Mouse (Mus musculus): ENCODE data around the gene Pcsk2. TPM values are rescaled to one million over a fixed set of nuclear protein-coding genes. Genes with fewer than 3 reads are reported as not detected.

The Pcsk2 gene
- polyA plus RNA-seq, 1 experiment from 2014 or later = 0.03 TPM

- Histone ChIP-seq H3K4me1 (replicated peaks) (no peaks in the 10 kb centered on the region), H3K9me3 (replicated peaks) (no peaks in the 10 kb centered on the region), H3K27me3 (no peaks in the 10 kb centered on the region), H3K36me3 (no peaks in the 10 kb centered on the region), H3K4me2 (no peak overlapping the region), H3K9ac (no peak overlapping the region), H3K27ac (no peak overlapping the region), H3K4me3 (replicated peaks) (no peak overlapping the region)
- DNase-seq = no peak
- no peak for ATAC-seq (ENCODE audit: low read depth)
- 70% methylated on average over 3 of the region's 3 CpGs for WGBS (ENCODE audit: insufficient replicate concordance)
Observed at GRCm38 (mm10) chr2:143702931-143703344, 157.0 kb downstream of the Pcsk2 start.

GRCm38 (mm10) chr2:143708205-143708604, 162.2 kb downstream of the Pcsk2 start:
- H3K27ac ChIP-seq = no peak overlapping the region
- no peaks in the 10 kb centered on the region for H3K9me3 ChIP-seq (replicated peaks)
- H3K4me1 ChIP-seq (replicated peaks) = no peaks in the 10 kb centered on the region
- ATAC-seq (ENCODE audit: low read depth) (no peak), DNase-seq (no peak)
- no peaks in the 10 kb centered on the region for H3K27me3 ChIP-seq
- 51% methylated on average over 3 of the region's 3 CpGs for WGBS (ENCODE audit: insufficient replicate concordance)
- H3K4me3 ChIP-seq (replicated peaks) = no peak overlapping the region
- no peak overlapping the region for H3K9ac ChIP-seq
- H3K4me2 ChIP-seq = no peak overlapping the region
- no peaks in the 10 kb centered on the region for H3K36me3 ChIP-seq

GRCm38 (mm10) chr2:143709249-143709648, 163.3 kb downstream of the Pcsk2 start:
- no peak for ATAC-seq (ENCODE audit: low read depth)
- WGBS (ENCODE audit: insufficient replicate concordance) = 20% methylated on average over 4 of the region's 4 CpGs
- no peak overlapping the region for H3K4me2 ChIP-seq

GRCm38 (mm10) chr2:143709979-143710378, 164.0 kb downstream of the Pcsk2 start:
- ATAC-seq (ENCODE audit: low read depth) (no peak), DNase-seq (no peak)
- 63% methylated on average over 2 of the region's 2 CpGs for WGBS (ENCODE audit: insufficient replicate concordance)
- Histone ChIP-seq H3K9me3 (replicated peaks) (no peaks in the 10 kb centered on the region), H3K27ac (no peak overlapping the region), H3K4me3 (replicated peaks) (no peak overlapping the region), H3K9ac (no peak overlapping the region), H3K4me2 (no peak overlapping the region), H3K27me3 (no peaks in the 10 kb centered on the region), H3K4me1 (replicated peaks) (no peaks in the 10 kb centered on the region), H3K36me3 (no peaks in the 10 kb centered on the region)

More at GRCm38 (mm10) chr2:143709249-143709648, 163.3 kb downstream of the Pcsk2 start:
- Histone ChIP-seq H3K36me3 (no peaks in the 10 kb centered on the region), H3K4me3 (replicated peaks) (no peak overlapping the region), H3K27ac (no peak overlapping the region), H3K4me1 (replicated peaks) (no peaks in the 10 kb centered on the region), H3K9ac (no peak overlapping the region), H3K27me3 (no peaks in the 10 kb centered on the region), H3K9me3 (replicated peaks) (no peaks in the 10 kb centered on the region)
- DNase-seq = no peak

- no peaks in the 10 kb centered on the region for H3K4me1 ChIP-seq (replicated peaks)
- WGBS (ENCODE audit: insufficient replicate concordance) = 56% methylated on average over 4 of the region's 4 CpGs
- H3K36me3 ChIP-seq = no peaks in the 10 kb centered on the region
- no peaks in the 10 kb centered on the region for H3K9me3 ChIP-seq (replicated peaks)
- ATAC-seq (ENCODE audit: low read depth) = no peak
- H3K27ac ChIP-seq = no peak overlapping the region
- DNase-seq = no peak
- H3K4me2 ChIP-seq = no peak overlapping the region
- H3K4me3 ChIP-seq (replicated peaks) = no peak overlapping the region
- H3K27me3 ChIP-seq = no peaks in the 10 kb centered on the region
- H3K9ac ChIP-seq = no peak overlapping the region
Observed at GRCm38 (mm10) chr2:143711886-143712285, 165.9 kb downstream of the Pcsk2 start.

- 76% methylated on average over 3 of the region's 3 CpGs for WGBS (ENCODE audit: insufficient replicate concordance)
- H3K27ac ChIP-seq = no peak overlapping the region
- H3K4me2 ChIP-seq = no peak overlapping the region
- H3K4me1 ChIP-seq (replicated peaks) = no peaks in the 10 kb centered on the region
- DNase-seq = no peak
- H3K9ac ChIP-seq = no peak overlapping the region
- no peaks in the 10 kb centered on the region for H3K27me3 ChIP-seq
- no peak overlapping the region for H3K4me3 ChIP-seq (replicated peaks)
- no peak for ATAC-seq (ENCODE audit: low read depth)
- no peaks in the 10 kb centered on the region for H3K36me3 ChIP-seq
- no peaks in the 10 kb centered on the region for H3K9me3 ChIP-seq (replicated peaks)
Observed at GRCm38 (mm10) chr2:143712901-143713300, 166.9 kb downstream of the Pcsk2 start.

- no peak for ATAC-seq (ENCODE audit: low read depth)
- WGBS (ENCODE audit: insufficient replicate concordance) = 72% methylated on average over 4 of the region's 4 CpGs
- no peak for DNase-seq
- Histone ChIP-seq H3K4me1 (replicated peaks) (no peaks in the 10 kb centered on the region), H3K9me3 (replicated peaks) (no peaks in the 10 kb centered on the region), H3K27me3 (no peaks in the 10 kb centered on the region), H3K27ac (no peak overlapping the region), H3K36me3 (no peaks in the 10 kb centered on the region), H3K9ac (no peak overlapping the region), H3K4me3 (replicated peaks) (no peak overlapping the region), H3K4me2 (no peak overlapping the region)
Observed at GRCm38 (mm10) chr2:143713902-143714301, 167.9 kb downstream of the Pcsk2 start.

- Histone ChIP-seq H3K27ac (no peak overlapping the region), H3K9ac (no peak overlapping the region), H3K4me1 (replicated peaks) (no peaks in the 10 kb centered on the region), H3K9me3 (replicated peaks) (no peaks in the 10 kb centered on the region), H3K36me3 (no peaks in the 10 kb centered on the region), H3K4me3 (replicated peaks) (no peak overlapping the region), H3K27me3 (no peaks in the 10 kb centered on the region), H3K4me2 (no peak overlapping the region)
- DNase-seq (no peak), ATAC-seq (ENCODE audit: low read depth) (no peak)
- WGBS (ENCODE audit: insufficient replicate concordance) = 42% methylated on average over 4 of the region's 4 CpGs
Observed at GRCm38 (mm10) chr2:143715110-143715509, 169.2 kb downstream of the Pcsk2 start.

GRCm38 (mm10) chr2:143723231-143723630, 177.3 kb downstream of the Pcsk2 start:
- H3K9ac ChIP-seq = no peak overlapping the region
- no peak overlapping the region for H3K27ac ChIP-seq
- H3K9me3 ChIP-seq (replicated peaks) = no peaks in the 10 kb centered on the region
- no peak overlapping the region for H3K4me3 ChIP-seq (replicated peaks)
- no peaks in the 10 kb centered on the region for H3K4me1 ChIP-seq (replicated peaks)
- WGBS (ENCODE audit: insufficient replicate concordance) = 9% methylated on average over 4 of the region's 4 CpGs
- H3K36me3 ChIP-seq = no peaks in the 10 kb centered on the region
- ATAC-seq (ENCODE audit: low read depth) (no peak), DNase-seq (no peak)
- H3K27me3 ChIP-seq = no peaks in the 10 kb centered on the region
- no peak overlapping the region for H3K4me2 ChIP-seq

GRCm38 (mm10) chr2:143724101-143724500, 178.1 kb downstream of the Pcsk2 start:
- H3K27ac ChIP-seq = no peak overlapping the region
- no peak overlapping the region for H3K4me2 ChIP-seq
- H3K9ac ChIP-seq = no peak overlapping the region

GRCm38 (mm10) chr2:143724720-143725119, 178.8 kb downstream of the Pcsk2 start:
- Histone ChIP-seq H3K4me3 (replicated peaks) (no peak overlapping the region), H3K9ac (no peak overlapping the region), H3K4me1 (replicated peaks) (no peaks in the 10 kb centered on the region), H3K36me3 (no peaks in the 10 kb centered on the region), H3K27me3 (no peaks in the 10 kb centered on the region), H3K27ac (no peak overlapping the region), H3K4me2 (no peak overlapping the region), H3K9me3 (replicated peaks) (no peaks in the 10 kb centered on the region)
- ATAC-seq (ENCODE audit: low read depth) (no peak), DNase-seq (no peak)
- WGBS (ENCODE audit: insufficient replicate concordance) = 64% methylated on average over 8 of the region's 8 CpGs

More at GRCm38 (mm10) chr2:143724101-143724500, 178.1 kb downstream of the Pcsk2 start:
- 62% methylated on average over 4 of the region's 4 CpGs for WGBS (ENCODE audit: insufficient replicate concordance)
- no peak for ATAC-seq (ENCODE audit: low read depth)
- DNase-seq = no peak
- Histone ChIP-seq H3K27me3 (no peaks in the 10 kb centered on the region), H3K4me3 (replicated peaks) (no peak overlapping the region), H3K36me3 (no peaks in the 10 kb centered on the region), H3K9me3 (replicated peaks) (no peaks in the 10 kb centered on the region), H3K4me1 (replicated peaks) (no peaks in the 10 kb centered on the region)

GRCm38 (mm10) chr2:143732501-143732900, 186.5 kb downstream of the Pcsk2 start:
- no peak for DNase-seq
- Histone ChIP-seq H3K4me1 (replicated peaks) (no peaks in the 10 kb centered on the region), H3K9ac (no peak overlapping the region), H3K4me2 (no peak overlapping the region), H3K27ac (no peak overlapping the region), H3K4me3 (replicated peaks) (no peak overlapping the region), H3K9me3 (replicated peaks) (no peaks in the 10 kb centered on the region), H3K36me3 (no peaks in the 10 kb centered on the region), H3K27me3 (no peaks in the 10 kb centered on the region)
- WGBS (ENCODE audit: insufficient replicate concordance) = 69% methylated on average over 10 of the region's 10 CpGs
- ATAC-seq (ENCODE audit: low read depth) = no peak

Measured in liver, embryonic 13.5 days (tissue).